Mouse (Mus musculus) urinary bladder, postnatal 25 days (tissue): Measurements from ENCODE around the gene Edn1.

Source experiments
- DNase-seq: peaks from one replicate; pipeline ENCODE4 v3.0.0; 2022; ENCODE audit warnings: low spot score

Gene Edn1

DNA sequence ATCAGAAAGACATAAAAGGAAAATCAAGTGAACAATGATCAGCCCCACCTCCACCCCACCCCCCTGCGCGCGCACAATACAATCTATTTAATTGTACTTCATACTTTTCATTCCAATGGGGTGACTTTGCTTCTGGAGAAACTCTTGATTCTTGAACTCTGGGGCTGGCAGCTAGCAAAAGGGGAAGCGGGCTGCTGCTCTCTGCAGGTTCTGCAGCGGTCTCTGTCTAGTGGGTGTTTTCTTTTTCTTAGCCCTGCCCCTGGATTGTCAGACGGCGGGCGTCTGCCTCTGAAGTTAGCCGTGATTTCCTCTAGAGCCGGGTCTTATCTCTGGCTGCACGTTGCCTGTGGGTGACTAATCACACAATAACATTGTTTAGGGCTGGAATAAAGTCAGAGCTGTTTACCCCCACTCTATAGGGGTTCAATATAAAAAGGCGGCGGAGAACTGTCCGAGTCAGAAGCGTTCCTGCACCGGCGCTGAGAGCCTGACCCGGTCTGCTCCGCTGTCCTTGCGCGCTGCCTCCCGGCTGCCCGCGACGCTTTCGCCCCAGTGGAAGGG, at the start of gene Edn1:
TSS of gene Edn1 (plus strand) at position 316 of the 561 bp plus-strand sequence.
- DNase-seq: peak; percentile 30

GRCm38 (mm10) chr13:42253821-42254220, 47.5 kb upstream of the Edn1 start:
- DNase-seq: no peak

GRCm38 (mm10) chr13:42255105-42255504, 46.2 kb upstream of the Edn1 start:
- no peak for DNase-seq

- DNase-seq: no peak
Measured at GRCm38 (mm10) chr13:42258422-42258821, 42.9 kb upstream of the Edn1 start.

DNA sequence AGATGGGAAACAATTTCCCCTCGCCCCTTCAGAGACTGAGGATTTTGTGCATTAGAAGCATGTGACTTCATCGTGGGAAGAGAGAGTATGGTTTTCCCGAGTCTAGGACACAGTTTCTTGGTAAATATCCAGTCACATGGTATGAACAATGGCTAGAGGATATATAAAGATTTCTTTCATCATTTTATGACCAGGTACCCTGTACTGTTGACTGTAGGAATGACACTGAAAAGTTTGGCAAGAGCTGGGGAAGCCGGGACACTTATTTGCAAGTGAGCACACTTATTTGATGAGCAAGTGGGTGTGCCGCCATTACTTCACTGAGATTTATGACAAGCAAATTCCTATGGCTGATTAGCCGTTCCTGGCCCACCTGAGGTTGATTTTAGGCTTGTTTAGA, 40.6 kb upstream of the Edn1 start:
- no peak for DNase-seq

- DNase-seq: no peak
Measured at GRCm38 (mm10) chr13:42270051-42270450, 31.2 kb upstream of the Edn1 start.

GRCm38 (mm10) chr13:42276774-42277454, 24.4 kb upstream of the Edn1 start:
- DNase-seq: no peak

- DNase-seq: no peak
Measured at GRCm38 (mm10) chr13:42277751-42278150, 23.5 kb upstream of the Edn1 start.

GRCm38 (mm10) chr13:42285896-42286295, 15.4 kb upstream of the Edn1 start:
- no peak for DNase-seq

DNA sequence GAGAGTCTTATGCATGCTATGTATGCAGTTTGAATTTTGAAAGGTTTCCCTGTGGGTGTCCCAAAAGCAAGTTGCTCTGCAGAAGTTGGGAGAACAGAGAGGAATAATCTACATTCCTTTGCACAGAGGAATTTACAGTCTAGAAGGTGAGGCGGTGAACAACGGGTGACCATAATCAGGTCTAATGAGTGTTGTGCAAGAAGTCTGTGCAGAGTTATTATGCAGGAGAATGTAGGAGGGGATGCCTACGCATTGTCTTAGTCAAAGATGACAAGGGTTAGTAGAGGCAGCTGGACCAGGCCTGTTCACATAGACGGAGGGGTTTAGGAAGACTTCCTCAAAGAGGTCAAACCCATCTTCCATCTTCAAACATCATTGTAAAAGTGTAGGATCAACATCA, 14.5 kb upstream of the Edn1 start:
- DNase-seq: no peak

GRCm38 (mm10) chr13:42292593-42292992, 8.7 kb upstream of the Edn1 start:
- DNase-seq: no peak

- DNase-seq: no peak
Measured at GRCm38 (mm10) chr13:42298302-42298701, 3.0 kb upstream of the Edn1 start.

GRCm38 (mm10) chr13:42298766-42299165, 2.5 kb upstream of the Edn1 start:
- no peak for DNase-seq

GRCm38 (mm10) chr13:42300567-42300966, 709 bp upstream of the Edn1 start:
- DNase-seq: peak; percentile 76

GRCm38 (mm10) chr13:42301961-42302861, 935 bp downstream of the Edn1 start:
- DNase-seq: no peak

DNA sequence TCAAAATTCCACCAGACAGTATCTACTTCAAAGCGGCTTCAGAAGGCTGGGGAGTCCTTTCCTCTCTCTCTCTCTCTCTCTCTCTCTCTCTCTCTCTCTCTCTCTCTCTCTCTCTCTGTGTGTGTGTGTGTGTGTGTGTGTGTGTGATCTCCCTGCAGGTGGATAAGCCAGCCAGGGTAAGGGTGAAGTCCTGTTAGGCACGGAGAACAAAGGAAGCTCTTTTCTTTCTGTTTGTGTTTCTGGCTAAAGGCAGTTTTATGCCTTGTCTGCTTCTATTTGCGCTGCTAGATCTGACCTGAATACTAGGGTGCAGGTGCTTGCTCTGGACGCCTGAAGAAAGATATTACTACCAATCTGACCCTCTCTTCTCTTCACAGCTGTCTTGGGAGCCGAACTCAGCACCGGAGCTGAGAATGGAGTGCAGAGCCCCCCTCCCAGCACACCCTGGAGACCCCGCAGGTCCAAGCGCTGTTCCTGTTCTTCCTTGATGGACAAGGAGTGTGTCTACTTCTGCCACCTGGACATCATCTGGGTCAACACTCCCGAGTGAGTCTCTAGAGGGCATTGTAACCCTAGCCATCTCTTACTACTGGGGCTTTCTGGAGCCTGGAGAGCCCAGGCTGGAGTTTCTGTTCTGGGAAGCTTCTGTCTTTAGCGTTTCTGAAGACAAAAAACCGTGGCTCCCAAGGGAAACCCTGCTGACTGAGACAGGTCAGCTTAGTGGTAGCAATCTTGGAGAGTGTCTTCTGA, 2.1 kb downstream of the Edn1 start:
- no peak for DNase-seq

- DNase-seq: no peak
Measured at GRCm38 (mm10) chr13:42304139-42304538, 2.9 kb downstream of the Edn1 start.

DNA sequence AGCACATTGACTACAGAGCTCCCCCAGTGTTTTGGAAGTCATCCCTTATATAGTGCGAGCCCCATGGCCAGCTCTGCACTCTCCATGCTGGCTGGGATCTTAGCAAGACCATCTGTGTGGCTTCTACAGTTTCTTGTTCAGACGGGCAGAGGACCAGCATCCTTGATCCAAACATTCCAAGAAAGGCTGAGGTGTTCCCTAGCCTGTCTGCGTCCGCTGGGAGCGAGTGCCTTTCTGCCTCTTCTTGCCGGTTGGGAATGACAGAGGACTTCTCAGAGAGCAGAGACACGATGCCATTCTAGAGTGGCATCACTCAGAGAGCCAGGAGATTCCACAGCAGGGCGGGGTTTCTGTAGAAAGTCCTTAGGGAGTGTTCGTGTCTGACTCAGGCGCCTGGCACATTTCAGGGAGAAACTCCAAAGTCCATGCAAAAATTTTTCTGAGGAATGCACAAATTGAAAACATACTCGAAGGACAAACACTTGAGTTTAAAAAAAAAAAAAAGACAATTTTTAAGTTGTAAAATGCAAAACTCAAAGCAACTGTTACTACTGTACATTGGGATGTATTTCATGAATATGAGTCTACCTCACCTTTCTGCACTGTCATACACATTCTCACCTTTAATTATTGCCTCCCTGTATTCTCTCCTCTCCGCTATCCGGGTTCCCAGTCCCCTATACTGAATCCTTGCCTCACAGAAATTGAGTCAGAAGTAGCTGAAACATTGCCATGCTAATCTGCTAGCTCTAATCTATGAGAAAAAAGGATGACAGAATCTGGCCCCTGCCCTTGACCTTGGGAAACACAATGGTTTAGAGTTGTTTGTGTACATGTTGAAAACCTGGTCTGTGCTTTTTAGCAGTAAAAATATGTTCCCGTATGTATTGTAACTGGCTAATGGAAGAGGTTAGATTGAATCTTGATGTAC, 5.9 kb downstream of the Edn1 start:
- DNase-seq: no peak

GRCm38 (mm10) chr13:42308368-42309103, 7.3 kb downstream of the Edn1 start:
- no peak for DNase-seq

DNA sequence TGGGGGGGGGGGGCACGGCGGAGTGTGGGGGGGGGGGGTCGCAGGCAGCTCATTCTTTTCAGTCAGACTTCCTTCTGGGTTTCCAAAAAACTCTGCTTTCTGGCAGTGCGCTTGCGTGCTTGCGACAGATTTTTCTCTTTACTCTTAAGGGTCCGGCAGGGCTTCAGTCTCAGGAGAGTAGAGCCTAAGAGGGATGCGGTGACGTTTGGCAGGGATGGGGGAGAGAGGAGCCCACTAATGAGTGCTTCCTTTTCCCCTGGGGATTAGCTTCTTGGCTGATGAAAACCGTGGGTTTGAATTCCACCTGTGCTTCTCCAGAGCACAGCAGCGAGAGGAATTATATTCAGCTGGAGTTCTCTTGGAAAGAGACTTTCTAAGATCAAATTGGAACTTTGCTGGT, 8.5 kb downstream of the Edn1 start:
- DNase-seq: no peak
